Mouse (Mus musculus) liver, embryonic 14.5 days (tissue): ENCODE results near the gene Gdpd5.

Source experiments
- CTCF ChIP-seq: IDR thresholded peaks from 2 replicates; pipeline ENCODE4 v1.5.1; 2016; ENCODE audit warnings: antibody characterized with exemption, low read depth, control low read depth
- EP300 ChIP-seq: IDR thresholded peaks from 2 replicates; pipeline ENCODE4 v1.6.1; 2016; ENCODE audit warnings: antibody characterized with exemption, low read depth

DNA sequence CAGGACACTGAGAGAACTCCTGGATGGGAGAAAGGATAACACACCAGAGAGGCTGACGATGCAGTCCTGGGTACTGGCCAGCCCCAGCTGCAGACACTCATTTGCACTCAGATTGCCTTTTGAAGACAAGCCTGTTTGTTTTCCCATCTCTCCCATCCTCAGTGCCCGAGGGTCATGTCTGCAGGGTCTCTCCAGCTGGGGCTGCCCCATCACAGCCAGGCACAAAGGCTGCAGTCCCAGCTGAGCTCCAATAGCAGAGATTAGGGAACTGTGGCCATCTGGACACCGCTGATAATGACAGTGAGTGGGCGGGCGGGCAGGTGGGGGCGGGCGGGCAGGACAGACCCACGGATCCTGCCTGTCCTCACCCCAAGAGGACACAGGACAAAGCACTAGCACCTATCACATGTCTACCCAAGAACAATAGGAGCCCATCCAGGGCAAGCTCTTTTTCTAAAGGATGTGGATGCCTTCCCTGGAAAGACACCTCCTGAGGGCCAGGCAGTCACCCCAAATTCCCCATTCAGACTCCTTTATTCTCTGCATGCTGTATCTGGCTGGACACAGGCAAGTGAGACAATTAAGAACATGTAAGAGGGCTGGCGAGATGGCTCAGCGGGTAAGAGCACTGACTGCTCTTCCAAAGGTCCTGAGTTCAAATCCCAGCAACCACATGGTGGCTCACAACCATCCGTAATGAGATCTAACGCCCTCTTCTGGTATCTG, 93.8 kb downstream of the Gdpd5 start:
- TF ChIP-seq CTCF (peak; percentile 19; the same call in 1 of the 2 replicates), EP300 (peak; percentile 58; the same call in 1 of the 2 replicates)
